Mouse (Mus musculus) right cerebral cortex, postnatal 36 days (tissue): ENCODE measurements around the gene Trove2.

ENCODE experiments used
- DNase-seq, 2 experiments: peaks; one replicate each; pipeline ENCODE4 v3.0.0; 2022; ENCODE audit warnings: low spot score in 2 of 2, mixed read lengths in 1 of 2

The Trove2 gene

DNA sequence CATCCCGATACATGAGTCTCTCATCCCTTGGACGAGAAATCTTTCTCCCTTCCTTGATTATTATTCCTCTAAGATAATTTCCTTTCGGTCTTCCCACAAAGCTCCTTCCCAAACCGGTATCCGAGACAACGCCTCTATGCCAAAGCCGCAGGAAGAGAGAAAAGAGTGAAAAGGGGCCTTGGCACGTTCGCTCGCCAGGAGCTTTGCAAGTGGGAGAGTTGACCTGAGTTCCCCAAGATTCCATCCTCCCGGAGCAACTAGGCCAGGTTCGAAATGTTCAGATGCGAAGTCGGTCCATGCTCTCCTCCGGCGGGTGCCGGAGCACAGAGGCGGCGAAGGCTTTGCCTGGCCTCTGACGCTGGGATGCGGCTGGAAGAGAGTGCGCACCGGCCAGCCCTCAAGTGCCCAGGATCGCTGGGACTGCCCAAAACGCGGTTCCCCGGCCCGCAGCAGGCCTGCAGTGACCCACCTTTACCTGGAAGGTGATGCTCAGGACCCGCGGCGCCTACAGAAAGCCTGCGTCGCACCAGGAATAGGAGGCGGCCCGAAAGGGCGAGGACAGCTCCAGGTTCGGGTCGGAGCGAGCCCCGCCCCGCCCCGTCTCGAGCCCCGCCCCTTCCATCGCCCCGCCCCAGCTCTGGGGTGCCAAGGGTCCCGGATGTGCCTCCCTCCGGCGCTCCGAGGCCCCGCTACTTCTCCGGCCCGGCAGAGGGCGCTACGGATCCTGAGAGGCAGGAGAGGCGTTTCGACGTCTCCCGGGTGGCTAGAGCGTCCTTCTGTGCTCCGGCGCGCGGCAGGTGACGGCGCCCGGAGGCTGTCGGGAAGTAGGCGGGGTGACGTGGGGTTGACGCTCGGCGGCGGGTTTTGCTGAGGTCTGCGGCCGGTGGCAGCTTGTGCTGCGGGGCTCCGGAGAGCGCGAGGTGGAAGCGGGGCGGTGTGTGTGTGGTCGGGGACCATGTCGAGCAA, at the start of gene Trove2, which contains the start of gene Uchl5:
Trove2 (minus strand) TSS at position 623 of the 966 bp plus-strand sequence.
Uchl5 (plus strand) TSS at position 827 of the 966 bp plus-strand sequence.
- DNase-seq, result peak; percentile 95 to 96

DNA sequence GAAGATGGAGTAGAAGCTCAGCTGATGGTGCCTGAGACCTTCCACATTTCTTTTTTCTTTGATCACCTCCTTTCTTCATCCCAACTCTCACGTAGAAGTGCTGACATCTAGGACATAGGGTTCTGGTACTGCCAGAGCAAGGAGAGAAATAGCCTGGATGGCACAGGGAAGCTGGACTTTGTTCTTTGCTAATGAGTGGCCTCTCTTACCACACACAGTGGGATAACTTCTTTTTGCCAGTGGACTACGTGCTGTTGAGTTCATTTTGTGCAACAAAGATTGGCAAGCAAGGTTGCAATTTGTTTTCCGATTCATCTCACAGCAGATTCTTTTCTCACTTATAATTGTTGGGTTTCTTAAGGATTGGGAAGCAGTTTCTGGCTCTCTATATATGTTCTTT, 45.8 kb upstream of the Trove2 start:
- DNase-seq, result no peak

DNA sequence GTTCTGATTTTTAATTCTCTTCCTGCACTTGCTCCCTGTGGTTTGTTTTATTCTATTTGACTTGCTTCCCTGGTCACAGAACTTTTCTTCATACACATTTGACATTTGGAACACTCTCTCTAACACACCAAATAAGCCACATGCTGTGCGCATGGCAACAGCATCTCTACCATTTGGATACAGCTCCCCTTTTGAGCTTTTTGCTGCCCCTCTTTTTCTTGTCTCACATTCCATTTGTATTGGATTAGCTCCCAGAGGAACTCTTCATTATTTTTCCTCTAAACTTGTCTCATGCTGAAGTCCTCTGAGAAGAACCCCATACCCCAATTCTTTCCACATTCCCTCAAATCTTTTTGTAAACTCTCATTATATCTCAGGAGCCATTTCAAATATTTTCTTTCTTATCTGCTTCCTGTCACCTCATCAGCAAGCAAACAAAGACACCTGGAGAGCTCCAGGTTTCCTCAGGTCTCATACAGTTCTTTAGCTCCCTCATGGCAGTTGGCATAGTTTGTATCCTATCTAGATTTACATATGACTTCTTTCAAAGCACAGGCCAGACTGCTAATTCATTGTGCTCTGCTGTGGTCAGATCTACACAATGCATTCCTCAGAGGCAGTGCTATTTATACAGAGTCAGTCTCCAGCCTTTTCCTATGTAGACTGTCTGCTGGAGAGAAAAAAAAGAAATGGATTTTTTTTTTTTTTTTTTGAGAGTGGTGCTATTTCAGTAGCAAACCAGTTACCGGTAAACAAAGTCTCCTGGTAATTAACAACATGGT, 43.4 kb upstream of the Trove2 start:
- DNase-seq, result no peak

DNA sequence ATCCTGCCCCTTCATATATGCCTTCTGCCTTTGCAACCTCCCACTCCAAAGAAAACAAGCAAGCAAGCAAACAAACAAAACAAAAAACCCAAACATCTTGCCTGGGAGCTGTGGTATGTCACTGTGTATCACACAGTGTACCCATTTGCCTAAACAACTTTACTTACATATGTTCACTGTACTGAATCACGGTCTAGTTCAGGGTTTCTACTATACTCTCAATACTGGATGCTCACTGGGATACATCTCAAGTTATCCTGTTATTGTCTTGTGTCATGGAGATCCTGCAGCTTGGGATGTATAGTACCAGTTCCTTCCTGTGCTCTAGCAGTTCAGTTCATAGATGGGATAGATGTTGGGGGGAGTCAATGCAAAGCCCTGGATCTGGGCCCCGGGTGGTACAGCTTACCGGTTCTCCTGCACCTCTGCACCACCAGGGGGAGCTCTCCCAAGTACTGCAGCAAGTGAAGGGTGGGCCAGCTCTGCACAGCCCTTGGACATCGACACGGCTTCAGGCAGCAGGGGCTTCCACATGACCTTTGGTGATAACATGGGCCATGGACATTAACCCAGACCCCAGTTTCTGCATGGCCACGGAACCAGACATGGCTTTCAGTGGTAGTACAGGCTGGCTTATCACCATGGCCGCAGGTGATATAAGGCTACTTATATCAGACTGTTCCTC, 37.0 kb upstream of the Trove2 start:
- DNase-seq, result peak; percentile 24 to 46

DNA sequence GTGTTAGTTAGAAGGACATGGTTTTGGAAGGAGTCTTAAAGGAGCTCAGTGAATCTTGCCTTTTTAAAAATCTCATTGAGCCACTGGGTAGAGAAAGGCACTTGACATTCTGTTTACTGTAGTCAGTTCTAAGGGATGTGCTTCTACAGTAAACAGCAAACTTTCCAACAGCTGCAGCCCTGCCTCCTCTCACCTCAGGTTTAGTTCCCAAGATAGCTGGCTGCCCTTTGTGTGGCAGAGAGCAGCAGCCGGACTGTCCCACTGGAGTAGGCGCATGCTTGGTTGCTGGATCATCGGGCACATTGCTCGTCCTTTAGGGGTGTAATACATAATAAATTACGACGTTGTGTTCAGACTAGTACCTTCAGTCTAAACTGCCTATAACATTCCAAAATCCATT, 32.2 kb upstream of the Trove2 start:
- DNase-seq, result no peak

DNA sequence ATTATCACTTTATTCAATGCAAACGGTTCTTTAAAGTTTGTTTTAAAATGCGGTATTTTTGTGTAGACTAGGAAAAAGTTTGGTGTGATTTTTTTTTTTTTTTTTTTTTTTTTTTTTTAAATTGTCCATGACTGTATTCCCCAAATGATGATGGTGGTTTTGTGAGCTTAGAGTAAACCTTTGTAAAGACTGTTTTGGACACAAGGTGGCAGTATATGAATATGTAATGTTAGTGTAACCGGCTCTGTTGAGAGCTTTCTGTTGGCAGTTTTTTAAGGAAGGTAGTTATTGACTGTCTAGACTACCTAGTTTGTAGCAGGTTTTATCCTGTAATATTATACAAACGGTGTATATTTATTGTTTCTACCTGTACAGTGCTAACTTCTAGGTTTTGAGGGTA, 26.7 kb upstream of the Trove2 start:
- DNase-seq, result no peak

DNA sequence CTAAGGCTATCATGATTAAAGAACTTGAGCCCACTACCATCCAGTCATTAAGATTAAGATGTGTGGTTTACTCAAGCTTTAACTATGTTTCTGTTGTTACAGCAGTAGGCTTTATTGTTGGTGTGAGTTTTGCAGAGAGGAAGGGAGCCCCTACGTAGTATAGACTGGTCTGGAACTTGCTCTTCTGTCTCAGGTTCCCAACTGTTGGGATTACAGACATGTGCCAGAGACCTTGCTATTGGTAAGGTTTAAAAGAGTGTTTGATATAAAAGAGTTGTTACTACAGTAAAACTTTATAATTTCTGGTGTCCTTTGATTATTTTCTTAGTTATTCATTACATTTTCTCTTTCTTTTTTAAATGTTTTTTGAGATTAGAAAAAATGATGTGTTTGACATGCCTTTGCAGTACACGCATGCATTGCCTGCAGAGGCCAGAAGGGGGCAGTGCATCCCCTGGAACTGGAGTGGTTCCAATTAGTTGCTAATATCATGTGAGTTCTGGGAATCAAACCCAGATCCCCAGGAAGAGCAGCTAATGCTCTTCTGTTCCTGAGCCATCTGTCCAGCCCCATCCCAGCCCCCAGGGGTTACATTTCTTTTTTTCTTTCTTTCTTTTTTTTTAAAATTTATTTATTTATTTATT, 11.8 kb upstream of the Trove2 start:
- DNase-seq, result no peak

DNA sequence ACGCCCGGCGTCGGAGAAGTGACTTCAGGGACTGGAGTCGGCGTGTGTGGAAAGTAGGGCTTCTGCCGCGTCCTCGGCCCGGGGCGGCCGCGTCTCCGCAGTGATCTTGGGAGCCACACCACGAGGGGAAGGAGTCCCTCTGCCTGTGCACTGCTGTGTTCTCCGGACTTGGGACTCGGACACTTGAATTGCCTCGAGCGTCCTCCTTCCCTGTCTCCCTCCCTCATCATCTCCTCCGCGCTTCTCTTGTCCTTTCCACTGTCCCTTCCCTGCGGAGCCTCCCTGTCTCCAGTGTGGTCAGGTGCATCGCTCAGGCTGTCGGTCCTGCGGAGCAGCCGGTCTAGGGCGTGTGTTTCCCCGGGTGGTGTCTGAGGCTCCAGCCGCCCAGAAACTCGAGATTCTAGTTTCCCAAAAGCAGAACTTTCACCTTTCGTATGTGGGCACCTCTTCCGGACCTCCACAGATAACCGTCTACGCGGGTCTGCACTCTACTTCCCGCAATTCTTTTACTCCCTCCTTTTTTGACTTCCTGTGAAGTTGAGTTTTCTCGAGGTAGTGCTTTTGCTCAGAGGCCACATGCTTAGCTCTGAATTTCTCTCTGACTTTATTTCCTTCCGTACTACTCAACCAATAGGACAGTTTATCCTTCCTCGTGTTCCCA, 820 bp upstream of the Trove2 start:
- DNase-seq, result no peak

DNA sequence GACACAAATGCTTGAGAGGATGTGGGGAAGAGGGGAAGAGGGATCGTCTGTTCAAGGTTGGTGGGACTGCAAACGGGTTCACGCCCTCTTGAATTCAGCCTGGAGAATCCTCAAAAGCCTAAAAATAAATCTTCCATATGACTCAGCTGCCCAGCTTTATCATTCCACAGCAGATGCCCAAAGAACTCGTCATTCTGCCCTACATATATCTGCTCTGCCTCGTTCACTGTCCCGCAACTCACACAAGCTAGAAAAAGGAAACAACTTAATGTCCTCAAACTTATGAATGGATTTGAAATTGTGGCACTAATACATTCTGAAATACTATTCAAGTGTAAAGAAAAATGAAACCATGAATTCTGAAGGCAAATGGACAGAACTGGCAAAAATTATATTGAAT, 3.0 kb downstream of the Trove2 start:
- no peak for DNase-seq

DNA sequence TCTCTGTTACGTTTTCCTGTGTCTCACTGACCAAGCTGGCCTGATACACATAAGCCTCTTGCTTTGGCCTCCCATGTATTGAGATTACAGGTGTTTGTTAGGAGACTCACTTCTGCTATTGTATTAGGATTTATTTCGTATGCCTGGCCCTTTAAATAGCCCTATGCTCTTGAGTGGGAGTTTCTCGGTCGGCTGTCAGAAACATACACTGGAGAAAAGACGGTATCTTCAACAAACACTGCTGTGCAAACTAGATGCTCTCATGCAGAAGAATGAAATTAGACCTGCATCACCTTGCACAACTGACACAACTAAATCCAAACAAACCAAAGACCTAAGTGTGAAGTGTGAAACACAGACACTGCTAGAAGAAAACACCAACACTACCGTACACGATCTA, 3.8 kb downstream of the Trove2 start:
- no peak for DNase-seq

DNA sequence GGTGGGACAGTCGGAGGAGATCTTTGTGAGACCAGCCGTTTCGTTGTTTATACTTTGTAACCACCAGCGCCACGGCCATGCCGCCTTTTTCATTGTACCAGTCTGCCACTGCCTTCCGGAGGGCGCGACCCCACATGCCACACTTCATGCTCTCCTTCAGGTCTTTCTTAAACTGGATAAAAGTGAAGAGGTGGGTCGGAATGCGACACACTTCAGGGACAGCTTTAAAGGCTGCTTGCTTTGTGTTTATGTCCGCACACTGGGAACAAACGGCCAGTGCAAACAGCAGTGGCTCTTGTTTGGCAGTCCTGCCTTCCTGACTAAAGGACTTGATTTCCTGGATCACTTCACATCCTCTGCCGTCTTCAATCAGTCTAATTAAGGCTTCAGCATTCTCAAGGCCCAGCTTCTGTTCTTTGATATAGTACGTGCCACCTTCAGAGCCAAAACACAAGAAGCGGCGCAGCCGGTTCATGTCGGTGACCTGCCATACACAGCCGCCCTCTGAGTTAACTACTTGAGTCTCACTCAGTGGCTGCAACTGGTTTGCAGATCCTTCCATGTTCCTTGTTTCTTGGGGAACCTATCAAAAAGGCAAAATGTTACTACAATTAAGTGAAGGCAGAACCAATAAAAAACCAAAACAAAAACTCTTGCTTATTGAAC, 6.3 kb downstream of the Trove2 start:
- no peak for DNase-seq

DNA sequence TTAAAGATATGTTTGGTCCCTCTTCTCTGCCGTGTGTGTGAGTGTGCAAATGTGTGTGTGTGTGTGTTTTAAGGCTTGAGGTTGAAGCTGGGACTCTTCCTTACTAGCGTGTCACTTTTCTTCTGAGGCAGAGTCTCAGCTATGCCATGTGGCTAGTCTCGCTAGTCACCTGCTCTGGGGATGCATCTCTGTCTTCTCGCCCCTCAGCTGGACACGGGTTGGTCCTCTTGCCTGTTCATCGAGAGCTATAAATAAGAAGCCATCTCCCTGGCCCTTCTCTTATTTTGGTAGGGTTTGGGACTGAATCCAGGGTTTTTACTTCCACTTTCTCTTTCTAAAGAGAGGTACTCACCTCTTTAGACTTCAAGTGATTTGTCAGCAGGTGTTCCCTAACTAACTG, 10.6 kb downstream of the Trove2 start:
- no peak for DNase-seq

DNA sequence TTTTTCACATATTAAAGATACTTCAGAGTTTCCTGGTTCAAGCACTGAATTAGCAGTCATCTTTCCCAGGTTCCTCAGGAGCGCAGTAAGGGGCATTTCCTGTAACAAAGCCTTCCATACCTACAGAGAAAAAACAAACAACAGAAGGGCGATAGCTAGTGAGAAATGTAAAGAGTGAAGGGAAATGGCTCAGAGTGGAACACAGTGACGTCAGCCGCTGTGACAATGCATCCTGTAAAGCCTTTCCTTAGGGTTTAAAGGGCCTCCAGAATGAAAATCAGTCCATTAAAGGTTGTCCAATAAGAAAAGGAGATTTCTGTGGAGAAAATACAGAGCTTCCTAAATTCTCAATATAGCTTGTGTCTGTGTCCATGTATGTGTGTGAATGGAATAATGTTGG, 11.1 kb downstream of the Trove2 start:
- DNase-seq, result no peak

DNA sequence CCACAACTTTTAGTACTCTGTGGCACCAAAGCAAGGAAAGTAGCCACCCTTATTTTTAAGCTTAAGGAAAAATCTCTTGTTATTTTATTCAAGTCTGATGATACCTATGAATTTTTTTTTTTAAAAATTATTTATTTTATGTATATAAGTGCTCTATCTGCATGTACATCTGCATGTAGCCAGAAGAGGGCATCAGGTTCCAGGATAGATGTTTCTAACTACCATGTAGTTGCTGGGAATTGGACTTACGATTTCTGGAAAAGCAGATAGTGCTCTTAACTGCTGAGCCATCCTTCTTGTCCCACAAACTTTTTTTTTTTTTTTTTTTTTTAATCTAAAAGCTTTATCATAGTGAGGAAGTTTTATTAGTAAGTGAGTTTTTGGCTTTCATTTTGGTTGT, 12.4 kb downstream of the Trove2 start:
- DNase-seq, result no peak

DNA sequence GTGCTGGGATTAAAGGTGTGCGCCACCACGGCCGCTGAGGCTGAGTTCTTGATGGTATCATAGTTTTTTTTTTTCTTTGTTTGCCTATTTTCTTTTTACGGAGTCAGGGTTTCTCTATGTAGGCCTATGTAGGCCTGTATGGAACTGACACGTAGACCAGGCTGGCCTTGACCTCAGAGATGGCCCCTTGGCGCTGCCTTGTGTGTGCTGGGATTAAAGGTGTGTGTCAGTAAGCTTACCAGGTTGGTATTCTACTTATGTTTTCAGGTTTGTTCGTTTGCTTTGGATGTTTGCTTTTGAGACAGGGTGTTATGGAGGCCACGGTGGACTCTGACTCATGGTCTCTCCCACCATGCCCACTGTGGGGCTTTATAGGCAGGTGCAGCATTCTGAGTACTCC, 14.7 kb downstream of the Trove2 start:
- DNase-seq, result no peak

DNA sequence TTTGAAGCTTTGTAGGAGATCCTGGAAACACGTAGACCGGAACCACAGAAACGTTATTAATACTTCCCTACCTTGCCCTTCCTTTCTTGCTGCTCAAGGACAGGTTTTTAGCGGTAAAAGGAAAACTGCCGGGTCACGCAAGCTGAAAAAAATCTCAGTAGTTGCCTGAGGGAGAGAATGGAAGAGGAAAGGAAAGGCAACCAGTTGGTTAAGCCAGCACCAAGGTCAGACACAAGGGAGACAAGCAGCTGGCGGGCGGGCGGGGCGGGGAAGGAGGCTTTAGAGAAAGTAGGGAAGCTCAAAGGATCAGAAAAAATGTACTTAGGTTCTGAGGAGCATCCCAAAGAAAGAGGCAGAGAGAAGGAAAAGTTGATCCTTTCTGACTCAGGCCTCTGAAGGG, 31.0 kb downstream of the Trove2 start:
- no peak for DNase-seq

DNA sequence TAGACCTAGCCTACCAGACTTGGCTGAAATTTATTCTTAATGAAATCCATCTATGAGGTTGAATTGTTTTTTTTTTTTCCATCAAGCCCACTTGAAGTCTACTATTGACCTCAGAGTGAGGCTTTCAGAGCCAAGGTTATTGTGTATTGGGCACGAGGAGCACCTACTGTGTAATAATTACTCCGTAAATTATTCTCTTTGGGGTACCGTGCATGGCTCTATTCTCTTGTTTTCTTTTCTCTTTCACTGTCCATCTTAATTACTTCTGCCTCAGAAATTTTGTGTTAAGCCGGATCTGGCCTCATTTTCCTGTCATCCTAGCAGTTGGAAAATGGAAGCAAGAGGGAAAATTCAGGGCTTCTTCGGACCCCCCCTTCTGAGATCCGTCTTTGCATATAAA, 34.7 kb downstream of the Trove2 start:
- no peak for DNase-seq

DNA sequence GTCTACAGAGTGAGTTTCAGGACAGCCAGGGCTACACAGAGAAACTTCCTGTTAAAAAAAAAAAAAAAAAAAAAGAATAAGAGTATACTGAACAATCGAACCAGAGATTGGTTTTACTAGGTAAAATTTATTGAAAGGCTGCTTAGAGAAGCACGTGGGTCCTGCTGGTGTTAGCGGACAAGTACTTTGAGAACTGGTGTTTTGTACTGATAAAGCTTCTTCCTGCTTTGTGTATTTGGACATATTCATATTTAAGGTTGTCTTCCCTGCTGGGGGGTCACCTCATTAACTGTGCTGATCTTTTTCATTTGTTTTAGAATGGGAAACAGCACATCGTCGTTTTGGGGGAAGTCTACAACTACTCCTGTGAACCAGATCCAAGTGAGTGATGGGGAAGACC, 35.5 kb downstream of the Trove2 start:
- no peak for DNase-seq

DNA sequence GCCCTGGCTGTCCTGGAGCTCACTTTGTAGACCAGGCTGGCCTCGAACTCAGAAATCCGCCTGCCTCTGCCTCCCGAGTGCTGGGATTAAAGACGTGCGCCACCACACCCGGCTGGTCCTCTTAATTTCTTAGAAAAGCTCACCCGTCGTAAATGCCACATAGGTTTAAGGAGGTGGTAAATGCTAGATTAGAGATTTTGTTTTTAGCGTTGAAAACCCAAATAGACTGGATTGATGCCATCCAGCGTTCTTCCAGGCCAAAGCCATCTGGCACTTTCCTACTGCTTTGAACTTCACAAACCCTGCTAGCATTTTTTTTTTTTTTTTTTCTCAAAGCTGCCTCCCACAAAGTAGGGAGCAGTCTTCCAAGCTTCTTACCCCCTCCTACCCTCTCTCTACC, 36.3 kb downstream of the Trove2 start:
- DNase-seq, result no peak
